Mouse (Mus musculus): ENCODE data around the gene Sult3a2.
"Not testable (repeated sequence)": the region's sequence is repeated elsewhere in the genome, so short reads cannot be mapped to it uniquely, and the experiment has no call there.

- TF ChIP-seq CTCF (IDR thresholded peaks at IDR 0.05; ENCODE audit: low read depth); EP300 (optimal IDR thresholded peaks at IDR 0.05): not testable (repeated sequence)
Observed at GRCm38 (mm10) chr10:33735251-33735650, 51.3 kb downstream of the Sult3a2 start.
